Mouse (Mus musculus) right cerebral cortex, postnatal 25 days (tissue): ENCODE measurements around the gene Bckdhb.
"Not testable (repeated sequence)": the region's sequence is repeated elsewhere in the genome, so short reads cannot be mapped to it uniquely, and the experiment has no call there.

ENCODE experiments used
- DNase-seq: peaks from one replicate; pipeline ENCODE4 v3.0.0; 2022

Gene Bckdhb

GRCm38 (mm10) chr9:83964376-83964775 is 39.4 kb downstream of the Bckdhb start:
- DNase-seq: no peak

DNA sequence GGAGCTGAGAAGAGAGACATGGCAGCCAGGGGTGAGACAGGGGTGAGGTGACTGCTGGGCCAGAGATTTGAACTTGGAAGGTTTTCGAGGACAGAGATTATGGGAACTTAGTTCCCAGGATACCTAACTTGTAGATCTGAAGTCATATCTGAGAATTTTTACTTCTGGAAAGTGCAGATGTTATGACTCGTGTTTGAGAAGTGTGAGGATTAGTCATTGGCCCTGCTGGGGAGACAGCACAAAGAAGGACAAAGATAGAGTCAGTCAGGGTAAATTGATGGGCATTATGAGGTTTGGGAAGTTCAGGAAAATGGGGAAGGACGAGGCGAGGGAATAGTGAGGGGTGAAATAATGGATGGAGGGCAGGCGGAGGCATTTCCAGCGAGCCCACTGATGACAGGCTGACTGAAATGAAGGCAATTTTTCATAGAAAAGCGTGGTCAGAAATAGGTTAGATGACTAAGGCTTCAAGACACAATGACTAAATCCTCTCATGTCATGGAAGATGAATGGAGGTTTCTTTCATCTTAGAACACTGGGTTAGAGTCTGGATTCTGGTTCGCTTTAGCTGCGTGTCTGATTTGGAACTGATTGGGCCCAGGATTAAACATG is 42.6 kb downstream of the Bckdhb start:
- DNase-seq: no peak

DNA sequence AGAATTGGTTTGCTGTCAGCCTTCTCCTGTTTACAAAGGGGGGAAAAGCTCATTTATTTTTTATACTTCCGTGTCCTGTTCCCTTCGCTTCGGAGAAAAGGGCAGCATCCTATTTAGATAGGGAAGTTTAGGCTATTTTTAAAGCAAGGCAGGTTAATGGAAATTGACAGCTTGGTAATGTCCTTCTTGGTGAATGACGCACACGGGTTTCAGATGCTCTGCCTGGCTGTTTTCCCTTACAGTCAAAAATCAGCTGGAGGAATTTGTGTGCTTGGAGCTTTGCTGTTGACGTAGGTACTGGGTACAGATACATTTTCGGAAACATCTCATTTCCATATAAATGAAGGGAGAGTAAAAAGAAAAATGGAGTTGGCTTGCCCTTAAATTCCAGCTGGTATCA is 44.4 kb downstream of the Bckdhb start:
- no peak for DNase-seq

- no peak for DNase-seq
Measured at GRCm38 (mm10) chr9:83973467-83973866, 48.5 kb downstream of the Bckdhb start.

DNA sequence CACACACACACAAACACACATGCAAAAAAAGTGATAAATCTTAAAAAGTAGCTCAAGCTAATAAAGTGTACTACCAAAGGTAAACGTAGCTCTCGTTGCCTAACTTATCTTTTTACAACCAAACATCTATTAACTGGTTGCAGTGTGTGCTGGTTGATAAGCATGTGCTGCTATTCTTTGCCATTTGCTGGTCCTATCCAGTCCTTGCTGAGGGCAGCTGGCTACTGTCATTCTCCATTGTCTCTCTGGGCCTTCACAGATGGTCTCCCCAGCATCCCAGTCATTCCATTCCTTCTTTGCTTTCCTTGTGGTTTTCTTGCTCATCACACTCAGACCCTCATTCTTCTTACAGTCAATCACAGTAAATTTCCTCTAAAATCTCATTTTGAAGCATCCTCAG is 50.9 kb downstream of the Bckdhb start:
- DNase-seq: no peak

DNA sequence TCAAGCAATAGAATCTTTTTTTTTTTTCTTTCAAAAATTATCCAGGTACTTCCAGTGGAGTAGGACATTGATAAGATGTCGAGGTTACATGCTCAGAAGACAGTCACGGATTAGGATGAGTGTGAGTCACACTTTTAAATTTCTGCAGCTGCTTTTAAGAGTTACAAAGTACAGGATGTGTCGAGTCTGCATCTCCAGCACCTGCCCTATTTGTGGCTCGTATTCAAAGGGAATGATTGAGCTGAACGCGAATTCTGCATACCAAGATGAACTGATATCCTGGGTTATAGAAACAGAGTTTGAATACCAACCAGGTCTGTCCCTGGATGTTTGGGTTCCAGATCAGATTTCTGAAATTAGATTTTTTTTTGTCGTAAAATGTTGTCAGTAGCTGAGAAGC is 56.3 kb downstream of the Bckdhb start:
- no peak for DNase-seq

- DNase-seq: no peak
Measured at GRCm38 (mm10) chr9:84008961-84009360, 84.0 kb downstream of the Bckdhb start.

DNA sequence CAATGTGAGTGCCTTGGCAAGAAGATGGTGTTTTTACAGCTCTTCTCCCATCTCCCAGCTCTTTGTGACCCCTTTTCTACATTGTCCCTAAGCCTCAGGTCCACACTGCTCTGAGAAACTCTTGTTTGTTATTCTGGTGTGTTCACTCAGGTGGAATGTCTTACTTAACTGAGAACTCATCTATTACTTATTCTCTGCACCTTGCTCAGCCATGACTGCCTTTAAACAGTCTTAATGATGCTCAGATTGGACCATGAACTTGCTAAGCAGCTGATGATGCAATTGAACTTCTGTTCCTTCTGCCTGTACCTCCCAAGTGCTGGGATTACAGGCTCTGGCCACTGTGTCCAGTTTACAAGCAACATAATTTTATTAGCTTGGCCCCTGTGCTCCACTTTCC is 86.2 kb downstream of the Bckdhb start:
- DNase-seq: no peak

- DNase-seq: not testable (repeated sequence)
Measured at GRCm38 (mm10) chr9:84018141-84018540, 93.2 kb downstream of the Bckdhb start.

DNA sequence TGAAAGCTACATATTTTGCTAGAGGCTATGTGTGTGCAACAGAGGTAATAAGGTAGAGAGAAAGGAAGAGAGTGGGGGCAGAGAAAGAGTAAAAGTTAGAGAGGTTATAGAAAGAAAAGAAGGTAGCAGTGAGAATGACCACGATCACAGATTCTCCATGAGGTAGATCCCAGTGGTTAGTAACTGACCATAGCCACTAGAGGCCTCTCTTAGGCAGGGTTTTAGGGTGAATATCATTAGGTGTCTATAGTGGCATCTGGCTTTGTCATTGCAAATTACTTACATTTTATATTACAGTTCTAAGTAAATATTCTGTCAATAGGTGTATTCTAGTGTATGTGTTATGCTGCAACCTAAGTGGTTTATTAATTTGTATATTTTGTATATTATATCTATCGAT is 94.7 kb downstream of the Bckdhb start:
- DNase-seq: no peak

GRCm38 (mm10) chr9:84021189-84021588 is 96.2 kb downstream of the Bckdhb start:
- no peak for DNase-seq

- no peak for DNase-seq
Measured at GRCm38 (mm10) chr9:84028120-84028519, 103.2 kb downstream of the Bckdhb start.

- DNase-seq: no peak
Measured at GRCm38 (mm10) chr9:84030691-84031290, 105.8 kb downstream of the Bckdhb start.

- no peak for DNase-seq
Measured at GRCm38 (mm10) chr9:84031406-84031805, 106.5 kb downstream of the Bckdhb start.

DNA sequence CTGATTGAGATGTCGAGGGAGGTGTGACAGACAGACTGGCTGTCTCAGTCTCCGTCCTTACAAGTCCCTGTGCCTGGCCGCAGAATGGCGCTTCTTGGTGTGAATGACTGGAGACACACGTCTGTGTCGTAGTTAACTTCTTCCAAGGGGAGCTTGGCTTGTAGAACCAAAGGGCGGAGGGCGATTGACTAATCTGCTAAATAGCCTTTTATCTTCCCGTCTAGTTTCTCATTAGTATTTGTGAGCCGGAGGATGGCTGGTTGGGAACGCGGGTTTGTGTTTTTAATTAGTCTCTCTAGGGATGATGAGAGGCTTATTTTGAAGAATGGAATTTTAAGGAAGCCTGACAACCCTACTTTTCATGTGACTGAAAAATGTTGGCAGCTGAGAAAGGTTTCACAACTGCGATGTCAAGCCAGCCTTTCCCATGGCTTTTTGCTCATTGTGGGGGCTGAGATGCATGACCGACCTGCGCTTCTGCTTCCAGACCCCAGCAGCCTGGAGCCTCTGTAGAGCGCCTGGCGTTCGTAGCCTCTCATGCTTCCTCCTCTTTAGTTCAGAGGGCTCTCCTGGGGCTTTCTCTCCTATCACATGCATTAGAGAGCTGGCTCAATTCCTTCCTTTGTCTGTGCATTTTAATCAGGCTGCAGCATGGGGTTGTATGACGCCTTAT is 107.9 kb downstream of the Bckdhb start:
- DNase-seq: no peak

GRCm38 (mm10) chr9:84036046-84036445 is 111.1 kb downstream of the Bckdhb start:
- no peak for DNase-seq

DNA sequence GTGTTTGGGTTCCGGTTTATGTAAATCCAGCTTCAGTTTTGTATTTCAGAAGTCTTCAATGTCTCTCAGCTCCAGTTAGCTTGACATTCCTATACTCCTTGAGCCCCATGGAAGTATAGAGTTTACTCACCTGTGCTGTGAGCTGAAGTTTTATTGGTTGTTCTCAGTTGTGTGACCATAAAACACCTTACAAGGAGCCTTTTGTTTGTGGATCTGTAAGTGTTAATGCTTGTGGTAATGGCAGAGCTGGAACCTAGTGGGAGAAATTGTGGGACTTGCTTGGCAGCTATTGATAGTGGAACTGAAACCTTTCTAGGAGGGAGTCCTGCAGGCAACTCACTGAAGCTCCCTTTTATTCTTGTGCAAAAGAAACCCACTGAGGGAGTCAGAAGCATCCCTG is 112.3 kb downstream of the Bckdhb start:
- DNase-seq: no peak

GRCm38 (mm10) chr9:84038946-84039345 is 114.0 kb downstream of the Bckdhb start:
- DNase-seq: no peak

DNA sequence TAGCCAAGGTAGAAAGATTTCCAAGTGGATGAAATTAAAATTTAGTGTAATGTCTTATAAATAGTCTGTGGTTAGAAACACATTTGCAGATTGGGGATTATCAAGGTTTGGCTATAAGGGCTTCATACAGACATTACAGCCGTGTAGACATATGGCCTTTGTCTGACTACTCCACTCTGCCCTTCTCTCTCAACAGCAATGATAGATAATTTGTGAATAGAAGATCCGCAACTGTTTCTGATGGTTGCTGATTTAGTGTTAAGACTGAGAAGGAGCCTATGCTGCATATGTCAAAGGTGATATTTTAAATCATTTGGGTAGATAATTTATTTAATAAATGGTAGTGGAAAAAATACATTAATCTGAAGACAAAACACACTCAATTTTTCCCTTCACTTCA is 115.4 kb downstream of the Bckdhb start:
- no peak for DNase-seq

GRCm38 (mm10) chr9:84041631-84042277 is 116.8 kb downstream of the Bckdhb start:
- no peak for DNase-seq

- no peak for DNase-seq
Measured at GRCm38 (mm10) chr9:84042539-84042938, 117.6 kb downstream of the Bckdhb start.

DNA sequence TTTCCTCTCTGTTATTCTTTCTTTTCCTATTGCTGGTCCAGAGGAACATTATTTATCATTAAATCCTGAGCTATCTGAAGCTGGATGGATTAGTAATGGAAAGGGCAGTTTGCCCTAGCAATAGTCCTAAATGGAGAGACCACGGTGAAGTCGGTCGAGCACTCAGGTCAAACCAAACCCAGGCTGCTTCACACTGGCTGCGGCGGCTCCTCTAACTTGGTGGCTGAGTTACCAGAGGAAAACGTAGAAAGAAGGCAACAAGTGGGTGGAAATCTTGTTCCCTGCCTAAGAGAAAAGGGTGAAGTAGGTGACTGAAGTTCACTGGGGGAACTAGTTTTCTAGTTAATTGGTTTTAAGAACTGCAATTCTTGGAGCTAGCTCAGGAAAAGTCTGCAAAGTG is 119.2 kb downstream of the Bckdhb start:
- DNase-seq: no peak

- DNase-seq: no peak
Measured at GRCm38 (mm10) chr9:84045632-84046031, 120.7 kb downstream of the Bckdhb start.

DNA sequence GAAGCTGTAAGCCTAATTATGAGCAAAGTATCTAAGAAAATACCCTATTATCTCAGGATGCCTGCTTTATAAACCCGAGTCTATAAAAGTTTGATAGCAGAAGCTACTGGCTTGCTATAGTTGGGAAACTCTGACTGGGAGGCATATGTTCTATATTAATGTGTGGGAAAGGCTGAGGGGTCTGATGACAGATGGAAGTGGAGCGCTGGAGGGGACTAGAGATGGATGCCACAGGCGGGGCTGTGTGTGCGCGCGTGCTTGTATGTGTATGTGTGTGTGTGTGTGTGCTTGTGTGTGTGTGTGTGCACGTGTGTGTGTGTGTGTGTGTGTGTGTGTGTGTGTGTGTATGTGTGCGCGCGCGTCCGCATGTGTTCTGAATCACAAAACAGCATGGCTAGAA is 121.4 kb downstream of the Bckdhb start:
- DNase-seq: no peak
